Mouse (Mus musculus) neural tube, embryonic 14.5 days (tissue): Measurements from ENCODE around the gene Nectin2. TPM values are rescaled to one million over a fixed set of nuclear protein-coding genes. Genes with fewer than 3 reads are reported as not detected.
"Not testable (repeated sequence)": the region's sequence is repeated elsewhere in the genome, so short reads cannot be mapped to it uniquely, and the experiment has no call there.

Experiments
- ATAC-seq: fragments of 200-750 bp; cut with Nextera tagmentation; 2 replicates; pipeline ENCODE4 v1.8.0; 2017; ENCODE audit warnings: low read depth, mild to moderate bottlenecking, moderate TSS enrichment, moderate library complexity
- H3K27ac ChIP-seq: fragments of 300-500 bp; sonication (generic); 2 replicates; pipeline ENCODE4 v1.5.1; 2014; ENCODE audit warnings: low read depth, mild to moderate bottlenecking, control low read depth, low read length, moderate library complexity, mixed read lengths
- H3K27me3 ChIP-seq: fragments of 300-500 bp; sonication (generic); 2 replicates; pipeline ENCODE4 v1.6.1; 2014; ENCODE audit warnings: low read length; ENCODE audit not compliant: control insufficient read depth, insufficient read depth
- H3K36me3 ChIP-seq: fragments of 300-500 bp; sonication (generic); 2 replicates; pipeline ENCODE4 v1.6.1; 2014; ENCODE audit warnings: low read length, mixed read lengths; ENCODE audit not compliant: control insufficient read depth, insufficient read depth
- H3K4me1 ChIP-seq: fragments of 300-500 bp; sonication (generic); 2 replicates; pipeline ENCODE4 v1.6.1; 2014; ENCODE audit warnings: low read length; ENCODE audit not compliant: control insufficient read depth, insufficient read depth
- H3K4me2 ChIP-seq: fragments of 300-500 bp; sonication (generic); 2 replicates; pipeline ENCODE4 v1.6.1; 2014; ENCODE audit warnings: mild to moderate bottlenecking, low read depth, low read length, control low read depth
- H3K4me3 ChIP-seq: fragments of 300-500 bp; sonication (generic); 2 replicates; pipeline ENCODE4 v1.5.1; 2014; ENCODE audit warnings: low read depth, low read length, control low read depth, mixed read lengths
- H3K9ac ChIP-seq: fragments of 300-500 bp; sonication (generic); replicated peaks from 2 replicates; pipeline ENCODE4 v1.6.1; 2014; ENCODE audit warnings: low read depth, mild to moderate bottlenecking, control low read depth, low read length, mixed read lengths
- H3K9me3 ChIP-seq: fragments of 300-500 bp; sonication (generic); 2 replicates; pipeline ENCODE4 v1.6.1; 2016; ENCODE audit warnings: low read length; ENCODE audit not compliant: control insufficient read depth
- WGBS: fragments of 180-500 bp; shearing (Covaris S2); extraction: QIAGEN DNeasy Blood & Tissue Kit; methylation state at CpG from one replicate; pipeline ENCODE4 v1.1.7; 2014; 5-methylcytosine and 5-hydroxymethylcytosine counted together
- polyA plus RNA-seq: library from polyadenylated mRNA; unstranded; fragments of >200 nt; fragmentation: Nextera tagmentation; extraction: Ambion mirVana; gene quantifications from 2 replicates; pipeline ENCODE4 v1.2.1, GENCODE M21; 2014

The Nectin2 gene
- polyA plus RNA-seq, 1 experiment from 2014 or later, result 44.7 TPM

- 95% methylated on average over 2 of the region's 2 CpGs for WGBS
- no peak for ATAC-seq
Observed at GRCm38 (mm10) chr7:19688611-19689010, 61.7 kb downstream of the Nectin2 start.

GRCm38 (mm10) chr7:19688101-19688500, 62.2 kb downstream of the Nectin2 start:
- no peak overlapping the region for H3K4me2 ChIP-seq
- no peaks in the 10 kb centered on the region for H3K27me3 ChIP-seq
- H3K9ac ChIP-seq, result no peak overlapping the region
- H3K4me1 ChIP-seq, result no peaks in the 10 kb centered on the region
- H3K27ac ChIP-seq, result no peak overlapping the region
- no peaks in the 10 kb centered on the region for H3K36me3 ChIP-seq
- H3K4me3 ChIP-seq, result no peak overlapping the region
- no peaks in the 10 kb centered on the region for H3K9me3 ChIP-seq
- ATAC-seq, result no peak
- WGBS, result 97% methylated on average over 10 of the region's 10 CpGs

More at GRCm38 (mm10) chr7:19688611-19689010, 61.7 kb downstream of the Nectin2 start:
- no peaks in the 10 kb centered on the region for H3K4me1 ChIP-seq
- no peaks in the 10 kb centered on the region for H3K36me3 ChIP-seq
- H3K4me3 ChIP-seq, result no peak overlapping the region
- no peak overlapping the region for H3K4me2 ChIP-seq
- no peak overlapping the region for H3K9ac ChIP-seq
- H3K27ac ChIP-seq, result no peak overlapping the region
- no peaks in the 10 kb centered on the region for H3K9me3 ChIP-seq
- no peaks in the 10 kb centered on the region for H3K27me3 ChIP-seq

- not testable (repeated sequence) for H3K9me3 ChIP-seq, H3K27me3 ChIP-seq, ATAC-seq, H3K4me3 ChIP-seq, H3K4me1 ChIP-seq, H3K9ac ChIP-seq, H3K36me3 ChIP-seq, H3K4me2 ChIP-seq, H3K27ac ChIP-seq
- 79% methylated on average over 8 of the region's 8 CpGs for WGBS
Observed at GRCm38 (mm10) chr7:19686927-19687583, 63.2 kb downstream of the Nectin2 start.

GRCm38 (mm10) chr7:19686521-19686920, 63.8 kb downstream of the Nectin2 start:
- no peak overlapping the region for H3K4me2 ChIP-seq
- no peak overlapping the region for H3K27ac ChIP-seq
- no peak overlapping the region for H3K9ac ChIP-seq
- H3K4me3 ChIP-seq, result no peak overlapping the region
- 88% methylated on average over 6 of the region's 6 CpGs for WGBS
- no peaks in the 10 kb centered on the region for H3K4me1 ChIP-seq
- no peaks in the 10 kb centered on the region for H3K36me3 ChIP-seq
- H3K27me3 ChIP-seq, result no peaks in the 10 kb centered on the region
- ATAC-seq, result no peak
- no peaks in the 10 kb centered on the region for H3K9me3 ChIP-seq

- no peak overlapping the region for H3K9ac ChIP-seq
- 55% methylated on average over 4 of the region's 4 CpGs for WGBS
- H3K27ac ChIP-seq, result no peak overlapping the region
- no peak for ATAC-seq
- H3K4me3 ChIP-seq, result no peak overlapping the region
- no peaks in the 10 kb centered on the region for H3K4me1 ChIP-seq
- no peaks in the 10 kb centered on the region for H3K36me3 ChIP-seq
- no peaks in the 10 kb centered on the region for H3K9me3 ChIP-seq
- no peak overlapping the region for H3K4me2 ChIP-seq
- H3K27me3 ChIP-seq, result no peaks in the 10 kb centered on the region
Observed at GRCm38 (mm10) chr7:19685374-19685773, 64.9 kb downstream of the Nectin2 start.

- Histone ChIP-seq H3K36me3 (no peaks in the 10 kb centered on the region), H3K4me1 (no peaks in the 10 kb centered on the region), H3K27me3 (no peaks in the 10 kb centered on the region), H3K9me3 (no peaks in the 10 kb centered on the region), H3K4me2 (no peak overlapping the region), H3K27ac (no peak overlapping the region), H3K4me3 (no peak overlapping the region), H3K9ac (no peak overlapping the region)
- 92% methylated on average over 6 of the region's 6 CpGs for WGBS
- no peak for ATAC-seq
Observed at GRCm38 (mm10) chr7:19683771-19684201, 66.5 kb downstream of the Nectin2 start.

GRCm38 (mm10) chr7:19682979-19683378, 67.3 kb downstream of the Nectin2 start:
- H3K27me3 ChIP-seq, result no peaks in the 10 kb centered on the region
- WGBS, result 76% methylated on average over 3 of the region's 3 CpGs
- H3K4me1 ChIP-seq, result no peaks in the 10 kb centered on the region
- no peaks in the 10 kb centered on the region for H3K9me3 ChIP-seq
- H3K4me2 ChIP-seq, result no peak overlapping the region
- H3K4me3 ChIP-seq, result no peak overlapping the region
- H3K36me3 ChIP-seq, result no peaks in the 10 kb centered on the region
- no peak overlapping the region for H3K27ac ChIP-seq
- no peak overlapping the region for H3K9ac ChIP-seq
- no peak for ATAC-seq

- 63% methylated on average over 8 of the region's 8 CpGs for WGBS
- no peaks in the 10 kb centered on the region for H3K36me3 ChIP-seq
- no peak within 1 kb of the TSS for H3K27ac ChIP-seq
Observed at GRCm38 (mm10) chr7:19681202-19681694, 69.0 kb downstream of the Nectin2 start, which contains the start of the genes Gm44805 and Apoc4. TSS of gene Gm44805 (minus strand) at chr7:19681423. TSS of gene Apoc4 (minus strand) at chr7:19681479.

GRCm38 (mm10) chr7:19680702-19681101, 69.6 kb downstream of the Nectin2 start:
- no peak overlapping the region for H3K4me2 ChIP-seq
- H3K36me3 ChIP-seq, result no peaks in the 10 kb centered on the region
- no peaks in the 10 kb centered on the region for H3K4me1 ChIP-seq
- no peak overlapping the region for H3K4me3 ChIP-seq
- no peaks in the 10 kb centered on the region for H3K9me3 ChIP-seq
- H3K27ac ChIP-seq, result no peak overlapping the region
- no peak for ATAC-seq
- H3K9ac ChIP-seq, result no peak overlapping the region
- 88% methylated on average over 2 of the region's 2 CpGs for WGBS
- no peaks in the 10 kb centered on the region for H3K27me3 ChIP-seq

More at GRCm38 (mm10) chr7:19681202-19681694, 69.0 kb downstream of the Nectin2 start, which contains the start of the genes Gm44805 and Apoc4:
- no peak within 1 kb of the TSS for H3K4me2 ChIP-seq
- H3K9me3 ChIP-seq, result no peaks in the 10 kb centered on the region
- no peak within 1 kb of the TSS for H3K4me3 ChIP-seq
- H3K4me1 ChIP-seq, result no peaks in the 10 kb centered on the region
- H3K27me3 ChIP-seq, result no peaks in the 10 kb centered on the region
- ATAC-seq, result no peak
- no peak within 1 kb of the TSS for H3K9ac ChIP-seq
